Mouse (Mus musculus): ENCODE data around the gene Ddx19b. TPM values are rescaled to one million over a fixed set of nuclear protein-coding genes. Genes with fewer than 3 reads are reported as not detected.
A peak's percentile ranks its signal among the peaks of the same experiment; 100 is the strongest.
"Not testable (repeated sequence)": the region's sequence is repeated elsewhere in the genome, so short reads cannot be mapped to it uniquely, and the experiment has no call there.

Gene Ddx19b
- polyA plus RNA-seq (2012; rRNA removed) = 1.7 and 2.4 TPM in 2 replicates
- polyA plus RNA-seq (2014; fragmentation: Nextera tagmentation; extraction: Ambion mirVana) = 2.8 and 3.0 TPM in 2 replicates

DNA sequence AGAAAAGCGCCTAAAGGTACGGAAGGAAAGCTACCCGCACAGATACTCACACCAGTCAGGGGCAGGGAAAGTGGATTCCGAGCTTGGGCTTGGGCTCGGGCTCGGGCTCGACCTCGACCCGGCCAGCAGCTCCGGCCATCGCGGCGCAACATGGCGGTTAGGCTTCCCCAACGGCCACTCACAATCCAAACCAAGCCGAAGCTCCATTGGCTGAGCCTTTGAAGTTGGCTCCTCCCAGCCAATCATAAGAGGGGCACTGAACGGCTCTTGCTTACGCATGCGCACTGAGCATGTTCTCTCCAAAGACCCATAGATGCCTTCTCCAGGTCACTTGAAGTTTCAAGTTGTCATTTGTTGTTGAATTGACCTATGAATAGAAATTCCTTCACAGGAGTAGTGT is at the start of gene Ddx19b:
Ddx19b (minus strand) TSS at position 180 of the 400 bp plus-strand sequence.
- Histone ChIP-seq H3K9me3 (ENCODE audit: control insufficient read depth, low read length) (no peaks in the 10 kb centered on the region), H3K27ac (no peak within 1 kb of the TSS), H3K9ac (replicated peaks) (no peak within 1 kb of the TSS), H3K4me2 (ENCODE audit: low read depth) (no peak within 1 kb of the TSS), H3K4me1 (replicated peaks; ENCODE audit: control insufficient read depth in 2 of 2, insufficient read depth in 2 of 2, low read length in 1 of 2) (peaks cover 21 to 22% of the 10 kb centered on the region in 2 experiments), H3K27me3 (ENCODE audit: control insufficient read depth, insufficient read depth, low read length) (no peaks in the 10 kb centered on the region), H3K36me3 (replicated peaks; ENCODE audit: control insufficient read depth, insufficient read depth, low read depth) (peaks cover 9% of the 10 kb centered on the region), H3K4me3 (ENCODE audit: insufficient read depth in 1 of 2, low read depth in 2 of 2, low read length in 2 of 2) (no peak within 1 kb of the TSS)
- DNase-seq (ENCODE audit: low read depth in 3 of 3, low spot score in 3 of 3) = no peak
- WGBS (ENCODE audit: insufficient replicate concordance) = 91% methylated on average over 19 of the region's 19 CpGs
- ATAC-seq (ENCODE audit: insufficient read depth) = no peak
- TF ChIP-seq EP300 (IDR thresholded peaks at IDR 0.05; ENCODE audit: low read depth) = no peak
- TF ChIP-seq CTCF (IDR thresholded peaks at IDR 0.05; ENCODE audit: low read depth) = no peak

DNA sequence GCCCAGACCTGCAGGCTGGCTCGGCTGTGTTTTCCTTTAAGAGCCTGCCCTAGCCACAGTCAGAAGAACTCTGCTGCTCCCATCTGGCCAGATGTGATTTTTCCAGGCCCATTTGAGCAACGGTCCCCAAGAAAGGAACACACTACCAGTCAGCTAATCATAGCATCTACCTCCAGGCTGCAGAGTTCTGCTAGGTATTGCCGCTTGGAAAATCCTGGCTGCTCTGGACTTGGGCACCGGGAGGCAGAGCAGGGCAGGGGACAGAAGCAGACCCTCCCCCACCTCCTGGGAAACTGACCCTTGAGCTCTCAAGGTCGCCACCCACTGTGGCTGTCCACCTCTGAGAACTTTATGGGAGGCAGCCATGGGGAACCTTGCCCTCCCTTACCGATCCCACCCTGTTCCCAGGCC is 48.3 kb upstream of the Ddx19b start:
- no peak for TF ChIP-seq EP300 (IDR thresholded peaks at IDR 0.05; ENCODE audit: low read depth)
- peak; percentile 49; the same call in 1 of the 2 replicates for TF ChIP-seq CTCF (IDR thresholded peaks at IDR 0.05; ENCODE audit: low read depth)
- H3K4me1 ChIP-seq (replicated peaks; ENCODE audit: control insufficient read depth in 2 of 2, insufficient read depth in 2 of 2, low read length in 1 of 2) = no peaks in the 10 kb centered on the region
- no peak overlapping the region for H3K9ac ChIP-seq (replicated peaks)
- no peak overlapping the region for H3K4me3 ChIP-seq (ENCODE audit: insufficient read depth in 1 of 2, low read depth in 2 of 2, low read length in 2 of 2)
- WGBS (ENCODE audit: insufficient replicate concordance) = 39% methylated on average over 6 of the region's 6 CpGs
- H3K9me3 ChIP-seq (ENCODE audit: control insufficient read depth, low read length) = no peaks in the 10 kb centered on the region
- DNase-seq (ENCODE audit: low read depth in 3 of 3, low spot score in 3 of 3) = no peak
- no peaks in the 10 kb centered on the region for H3K27me3 ChIP-seq (ENCODE audit: control insufficient read depth, insufficient read depth, low read length)
- no peak overlapping the region for H3K4me2 ChIP-seq (ENCODE audit: low read depth)
- no peaks in the 10 kb centered on the region for H3K36me3 ChIP-seq (replicated peaks; ENCODE audit: control insufficient read depth, insufficient read depth, low read depth)
- ATAC-seq (ENCODE audit: insufficient read depth) = no peak
- no peak overlapping the region for H3K27ac ChIP-seq

DNA sequence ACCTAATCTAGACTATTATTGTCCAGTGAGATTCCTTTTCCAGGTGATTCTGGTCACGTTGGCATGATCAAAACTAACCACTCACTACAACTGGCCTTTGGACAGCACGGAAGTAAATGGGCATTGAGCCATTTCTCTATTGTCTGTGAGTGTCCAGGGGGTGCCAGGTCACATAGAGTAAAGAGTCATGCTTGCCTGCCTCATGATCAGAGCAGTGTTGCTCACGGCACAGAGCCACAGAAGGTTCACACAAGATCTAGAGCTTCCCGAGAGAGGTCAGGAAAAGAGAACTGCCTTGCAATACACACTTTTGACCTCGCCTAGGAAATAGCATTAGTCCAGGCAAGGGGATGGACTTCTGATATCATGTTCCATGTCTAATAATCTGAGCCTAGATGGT is 47.9 kb upstream of the Ddx19b start:
- Histone ChIP-seq H3K27ac (no peak overlapping the region), H3K36me3 (replicated peaks; ENCODE audit: control insufficient read depth, insufficient read depth, low read depth) (no peaks in the 10 kb centered on the region), H3K9me3 (ENCODE audit: control insufficient read depth, low read length) (no peaks in the 10 kb centered on the region), H3K4me2 (ENCODE audit: low read depth) (no peak overlapping the region), H3K4me3 (ENCODE audit: insufficient read depth in 1 of 2, low read depth in 2 of 2, low read length in 2 of 2) (no peak overlapping the region), H3K9ac (replicated peaks) (no peak overlapping the region), H3K27me3 (ENCODE audit: control insufficient read depth, insufficient read depth, low read length) (no peaks in the 10 kb centered on the region), H3K4me1 (replicated peaks; ENCODE audit: control insufficient read depth in 2 of 2, insufficient read depth in 2 of 2, low read length in 1 of 2) (no peaks in the 10 kb centered on the region)
- 54% methylated on average over 5 of the region's 5 CpGs for WGBS (ENCODE audit: insufficient replicate concordance)
- TF ChIP-seq CTCF (IDR thresholded peaks at IDR 0.05; ENCODE audit: low read depth) = no peak
- TF ChIP-seq EP300 (IDR thresholded peaks at IDR 0.05; ENCODE audit: low read depth) = no peak
- no peak for ATAC-seq (ENCODE audit: insufficient read depth)
- DNase-seq (ENCODE audit: low read depth in 3 of 3, low spot score in 3 of 3) = no peak

DNA sequence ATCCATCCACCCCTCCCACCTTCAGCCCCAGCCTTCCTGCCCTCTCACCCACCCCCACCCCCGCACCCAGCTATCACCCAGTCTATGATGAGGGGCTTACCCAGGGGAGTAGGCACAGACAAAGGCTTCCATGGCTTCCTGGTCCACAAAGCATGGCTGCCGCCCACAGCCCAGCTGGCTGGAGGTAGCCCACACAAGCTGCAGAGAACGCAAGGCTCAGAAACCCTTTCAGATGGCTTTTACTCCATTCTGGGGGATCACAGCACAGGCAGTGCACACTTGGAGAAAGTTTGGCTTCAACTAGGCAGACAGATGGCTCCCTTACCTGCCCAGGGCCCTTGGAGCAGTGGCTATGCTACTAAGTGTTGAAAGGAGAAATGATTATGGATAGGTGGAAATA is 44.4 kb upstream of the Ddx19b start:
- H3K27ac ChIP-seq = no peak overlapping the region
- no peak for ATAC-seq (ENCODE audit: insufficient read depth)
- no peaks in the 10 kb centered on the region for H3K9me3 ChIP-seq (ENCODE audit: control insufficient read depth, low read length)
- H3K4me3 ChIP-seq (ENCODE audit: insufficient read depth in 1 of 2, low read depth in 2 of 2, low read length in 2 of 2) = no peak overlapping the region
- H3K4me2 ChIP-seq (ENCODE audit: low read depth) = no peak overlapping the region
- no peaks in the 10 kb centered on the region for H3K4me1 ChIP-seq (replicated peaks; ENCODE audit: control insufficient read depth in 2 of 2, insufficient read depth in 2 of 2, low read length in 1 of 2)
- no peaks in the 10 kb centered on the region for H3K27me3 ChIP-seq (ENCODE audit: control insufficient read depth, insufficient read depth, low read length)
- TF ChIP-seq EP300 (IDR thresholded peaks at IDR 0.05; ENCODE audit: low read depth) (no peak), CTCF (IDR thresholded peaks at IDR 0.05; ENCODE audit: low read depth) (no peak)
- no peak overlapping the region for H3K9ac ChIP-seq (replicated peaks)
- DNase-seq (ENCODE audit: low read depth in 3 of 3, low spot score in 3 of 3) = no peak
- no peaks in the 10 kb centered on the region for H3K36me3 ChIP-seq (replicated peaks; ENCODE audit: control insufficient read depth, insufficient read depth, low read depth)
- 61% methylated on average over 3 of the region's 3 CpGs for WGBS (ENCODE audit: insufficient replicate concordance)

DNA sequence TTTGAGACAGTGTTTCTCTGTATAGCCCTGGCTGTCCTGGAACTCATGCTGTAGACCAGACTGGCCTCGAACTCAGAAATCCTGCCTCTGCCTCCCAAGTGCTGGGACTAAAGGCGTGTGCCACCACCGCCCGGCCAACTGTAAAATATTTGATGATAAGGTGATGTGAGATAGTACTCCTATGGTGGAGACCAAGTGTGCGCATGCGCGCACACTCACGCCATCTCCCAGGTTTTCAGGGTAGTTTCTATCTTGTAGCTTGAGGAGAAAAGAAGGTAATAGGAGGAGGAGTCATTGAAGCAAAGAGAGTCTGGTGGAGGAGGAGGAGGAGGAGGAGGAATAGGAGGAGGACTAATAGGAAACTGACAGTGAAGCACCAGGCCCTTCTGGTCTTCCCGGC is 37.1 kb upstream of the Ddx19b start:
- not testable (repeated sequence) for H3K36me3 ChIP-seq (replicated peaks; ENCODE audit: control insufficient read depth, insufficient read depth, low read depth); DNase-seq (ENCODE audit: low read depth in 3 of 3, low spot score in 3 of 3); ATAC-seq (ENCODE audit: insufficient read depth); H3K4me3 ChIP-seq (ENCODE audit: insufficient read depth in 1 of 2, low read depth in 2 of 2, low read length in 2 of 2); H3K9me3 ChIP-seq (ENCODE audit: control insufficient read depth, low read length); H3K4me2 ChIP-seq (ENCODE audit: low read depth); H3K4me1 ChIP-seq (replicated peaks; ENCODE audit: control insufficient read depth in 2 of 2, insufficient read depth in 2 of 2, low read length in 1 of 2); H3K9ac ChIP-seq (replicated peaks); H3K27me3 ChIP-seq (ENCODE audit: control insufficient read depth, insufficient read depth, low read length); H3K27ac ChIP-seq
- 56% methylated on average over 9 of the region's 9 CpGs for WGBS (ENCODE audit: insufficient replicate concordance)

All from liver, embryonic 14.5 days (tissue).